Mouse (Mus musculus): ENCODE results near the gene Psme4.

Psme4 gene

GRCm38 (mm10) chr11:30785497-30785896 is 14.0 kb downstream of the Psme4 start:
- no peak for DNase-seq (ENCODE audit: extremely low spot score, low spot score)

GRCm38 (mm10) chr11:30786230-30786983 is 14.9 kb downstream of the Psme4 start:
- no peak for DNase-seq (ENCODE audit: extremely low spot score, low spot score)

GRCm38 (mm10) chr11:30792680-30793079 is 21.2 kb downstream of the Psme4 start:
- DNase-seq (ENCODE audit: extremely low spot score, low spot score): no peak

DNA sequence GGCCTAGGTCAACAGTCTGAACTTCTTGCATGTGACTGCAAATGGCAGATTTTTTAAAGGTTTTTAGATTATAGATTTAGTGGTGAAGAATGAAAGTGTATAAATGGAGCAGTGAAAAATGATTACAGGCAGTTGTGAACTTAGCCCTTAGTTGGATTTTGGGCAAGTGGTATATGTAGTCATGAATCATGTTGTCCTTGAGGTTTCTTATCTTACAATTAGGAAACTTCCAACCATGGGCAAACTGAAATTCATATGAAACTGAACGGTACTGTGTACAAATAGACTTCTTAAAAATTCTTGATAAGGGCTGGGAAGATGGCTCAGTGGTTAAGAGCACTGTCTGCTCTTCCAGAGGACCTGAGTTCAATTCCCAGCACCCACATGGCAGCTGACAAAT is 22.2 kb downstream of the Psme4 start:
- DNase-seq (ENCODE audit: extremely low spot score, low spot score): no peak

DNA sequence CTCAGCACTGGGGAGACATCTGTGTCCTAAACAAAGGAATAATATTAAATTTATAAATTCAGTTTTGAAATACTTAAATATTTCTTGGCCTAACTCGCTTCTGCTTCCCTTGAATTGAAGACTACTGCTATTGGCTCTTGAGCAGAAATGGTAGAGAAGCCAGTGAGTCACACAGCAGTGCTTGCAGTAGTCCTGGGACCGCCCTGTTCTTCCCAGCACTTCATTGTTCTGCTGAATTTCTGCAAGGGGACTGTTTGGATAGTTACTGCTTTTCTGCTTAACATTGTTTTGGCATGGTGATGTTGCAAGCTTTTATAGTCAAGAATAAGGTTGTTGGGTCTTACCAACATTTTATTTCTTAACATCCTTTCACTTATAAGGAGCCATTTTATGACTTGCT is 25.7 kb downstream of the Psme4 start:
- no peak for DNase-seq (ENCODE audit: extremely low spot score, low spot score)

DNA sequence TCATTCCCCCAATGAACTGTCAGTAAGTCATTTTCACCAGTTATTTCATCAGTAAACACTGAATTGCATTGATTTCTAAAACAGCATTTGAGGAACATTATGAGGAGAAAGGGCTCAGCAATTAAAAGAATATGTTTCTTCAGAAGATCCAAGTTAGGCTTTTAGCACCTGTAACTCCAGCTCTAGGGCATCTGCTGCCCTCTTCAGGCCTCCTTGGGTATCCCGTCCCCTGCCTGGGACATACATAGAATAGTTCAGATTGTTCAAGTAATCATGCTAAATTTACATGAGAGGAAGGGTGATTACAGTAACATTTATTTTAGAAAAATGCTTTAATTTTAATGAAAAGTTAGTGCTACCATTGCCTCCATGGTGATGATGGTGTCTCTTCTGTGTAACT is 28.0 kb downstream of the Psme4 start:
- no peak for DNase-seq (ENCODE audit: extremely low spot score, low spot score)

GRCm38 (mm10) chr11:30800091-30800490 is 28.6 kb downstream of the Psme4 start:
- DNase-seq (ENCODE audit: extremely low spot score, low spot score): no peak

DNA sequence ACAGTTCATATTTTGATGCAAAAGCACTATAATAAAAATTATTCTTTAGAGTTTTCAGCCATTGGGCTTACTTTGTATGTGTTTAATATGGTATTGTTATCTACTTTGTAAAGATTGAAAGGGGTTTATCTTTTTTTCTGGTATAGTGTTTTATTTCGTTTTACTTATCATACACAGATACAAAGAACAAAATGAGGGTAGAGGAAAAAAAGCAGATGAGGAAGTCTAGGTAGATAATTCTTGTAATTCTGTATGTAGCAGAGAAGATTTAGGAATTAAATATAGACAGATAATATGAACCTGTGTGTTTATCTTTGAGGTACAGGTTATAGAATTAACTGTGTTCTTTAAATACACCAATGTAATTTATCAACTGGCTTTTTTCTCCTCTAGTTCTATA is 30.9 kb downstream of the Psme4 start:
- no peak for DNase-seq (ENCODE audit: extremely low spot score, low spot score)

DNA sequence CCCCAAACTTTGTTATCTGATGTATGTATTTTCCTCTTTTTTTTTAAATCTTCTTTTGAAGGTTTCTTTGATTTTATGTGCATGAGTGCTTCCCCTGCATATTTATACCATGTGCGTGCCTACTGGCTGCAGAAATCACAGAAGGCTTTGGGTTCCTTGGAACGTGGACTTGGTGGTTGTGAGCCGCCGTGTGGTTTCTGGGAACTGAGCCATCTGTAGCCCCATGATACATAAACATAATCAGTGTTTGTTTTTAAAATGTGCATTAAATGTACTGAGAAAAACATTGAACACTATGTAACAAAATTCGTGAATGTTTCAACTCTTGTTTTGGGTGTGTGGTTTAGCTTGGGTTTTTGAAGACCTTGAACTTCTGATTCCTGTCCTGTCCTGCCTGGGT is 49.6 kb downstream of the Psme4 start:
- DNase-seq (ENCODE audit: extremely low spot score, low spot score): no peak

GRCm38 (mm10) chr11:30838793-30839192 is 67.3 kb downstream of the Psme4 start:
- no peak for DNase-seq (ENCODE audit: extremely low spot score, low spot score)

DNA sequence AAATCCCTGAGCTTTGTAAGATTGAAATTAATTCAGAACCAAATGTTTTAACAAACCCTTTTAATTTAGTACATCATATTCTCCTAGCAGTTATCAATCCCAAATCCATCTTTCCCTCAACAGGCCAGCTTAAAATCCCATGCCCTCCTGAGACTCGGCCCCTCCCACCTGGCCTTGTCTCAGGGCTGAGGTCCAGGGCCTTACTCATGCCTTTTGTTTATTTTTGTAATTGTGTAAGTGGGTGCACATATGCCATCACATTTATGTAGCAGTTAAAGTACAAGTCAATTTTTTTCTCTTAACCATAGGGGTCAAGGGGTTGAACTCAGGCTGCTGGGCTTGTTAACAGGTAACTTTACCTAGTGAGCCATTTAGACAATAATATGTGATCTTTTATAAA is 72.8 kb downstream of the Psme4 start:
- no peak for DNase-seq (ENCODE audit: extremely low spot score, low spot score)

DNA sequence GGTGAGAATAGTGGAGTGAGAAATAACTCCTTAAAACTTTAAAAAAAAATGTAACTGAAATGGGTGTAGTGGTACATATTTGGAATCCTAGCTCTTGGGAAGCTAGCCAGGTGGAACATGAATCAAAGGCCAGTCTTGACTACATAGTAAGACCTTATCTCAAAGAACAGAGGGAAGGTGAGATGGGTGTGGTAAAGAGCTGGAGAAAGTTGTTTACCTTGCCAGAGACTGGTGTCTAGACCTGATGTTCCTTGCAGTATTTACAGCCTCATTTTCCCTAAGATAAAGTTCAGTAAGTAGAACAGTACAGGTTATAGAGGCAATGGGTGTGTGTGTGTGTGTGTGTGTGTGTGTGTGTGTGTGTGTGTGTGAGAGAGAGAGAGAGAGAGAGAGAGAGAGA is 100.9 kb downstream of the Psme4 start:
- no peak for DNase-seq (ENCODE audit: extremely low spot score, low spot score)

DNA sequence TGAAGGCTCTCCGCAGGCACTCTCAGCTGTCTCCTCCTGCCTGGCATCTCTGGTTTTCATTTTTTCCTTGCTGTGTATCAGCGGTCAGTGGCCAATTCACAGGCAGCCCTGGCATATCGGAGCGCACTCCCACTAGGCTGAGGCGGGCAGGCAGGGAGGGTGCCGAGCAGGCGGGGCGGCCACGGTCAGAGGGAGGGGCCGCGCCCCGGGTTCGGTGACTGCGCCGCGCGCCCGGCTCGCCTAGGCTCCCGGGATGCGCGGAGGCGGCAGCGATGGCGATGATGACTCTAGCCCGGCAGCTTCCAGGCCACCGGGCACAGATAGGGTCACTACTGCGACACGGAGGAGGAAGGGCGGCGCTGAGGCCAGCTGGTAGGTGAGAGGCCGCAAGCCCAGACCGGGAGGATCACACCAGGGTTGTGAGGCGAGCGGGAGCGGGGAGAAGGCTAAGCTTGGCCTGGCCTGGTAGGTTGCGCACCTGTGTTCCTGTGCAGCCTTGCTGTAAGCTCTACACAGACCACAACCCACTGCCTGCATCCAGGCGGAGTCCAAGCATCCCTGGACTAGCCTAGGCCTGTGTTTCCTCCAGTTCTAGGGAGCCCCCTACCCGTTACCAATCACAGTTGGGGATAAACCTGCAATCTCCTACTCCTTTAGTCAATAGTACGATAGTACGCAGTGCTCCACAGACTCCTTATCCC is 113.8 kb downstream of the Psme4 start, which contains the start of the genes Gpr75 and Asb3:
Gpr75 (plus strand) TSS at position 188 of the 701 bp plus-strand sequence.
Asb3 (plus strand) TSS at position 246 of the 701 bp plus-strand sequence.
- DNase-seq (ENCODE audit: extremely low spot score, low spot score): peak; percentile 59

- no peak for DNase-seq (ENCODE audit: extremely low spot score, low spot score)
Observed at GRCm38 (mm10) chr11:30888153-30888552, 116.6 kb downstream of the Psme4 start.

DNA sequence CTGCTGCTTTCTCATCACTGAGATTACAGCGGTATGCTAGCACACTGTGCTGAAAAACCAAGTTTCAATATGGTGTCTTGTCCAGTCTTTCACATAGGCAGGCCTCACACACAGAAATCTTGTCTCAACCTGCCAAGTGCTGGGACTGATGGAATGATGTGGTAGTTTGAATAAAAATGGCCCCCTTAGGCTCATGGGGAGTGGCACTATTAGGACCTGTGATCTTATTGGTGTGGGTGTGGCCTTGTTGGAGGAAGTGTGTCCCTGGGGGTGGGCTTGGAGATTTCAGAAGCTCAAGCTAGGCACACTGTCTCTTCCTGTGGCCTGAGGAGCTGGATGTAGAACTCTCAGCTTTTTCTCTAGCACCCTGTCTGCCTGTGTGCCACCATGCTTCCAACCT is 124.7 kb downstream of the Psme4 start:
- DNase-seq (ENCODE audit: extremely low spot score, low spot score): no peak

- DNase-seq (ENCODE audit: extremely low spot score, low spot score): no peak
Observed at GRCm38 (mm10) chr11:30899312-30899711, 127.8 kb downstream of the Psme4 start.

DNA sequence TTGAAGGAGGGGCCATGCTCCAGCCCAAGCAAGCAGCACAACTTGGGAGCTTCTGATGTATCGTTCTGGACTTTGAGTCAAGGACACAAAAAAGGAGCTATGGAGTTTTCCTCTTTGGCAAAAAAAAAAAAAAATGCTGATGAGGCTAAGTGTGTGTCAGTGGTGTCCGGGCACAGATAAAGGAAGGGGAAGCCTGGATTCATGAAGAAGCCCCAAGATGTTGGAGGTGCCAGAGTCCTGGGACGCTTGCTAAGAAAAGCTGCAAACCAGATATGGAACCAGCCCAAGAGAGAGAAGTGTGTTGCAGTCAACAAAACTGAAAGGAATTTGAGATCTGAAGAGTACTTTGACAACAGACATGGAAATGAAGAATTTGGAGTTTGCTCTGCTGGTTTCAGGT is 140.8 kb downstream of the Psme4 start:
- DNase-seq (ENCODE audit: extremely low spot score, low spot score): no peak

DNA sequence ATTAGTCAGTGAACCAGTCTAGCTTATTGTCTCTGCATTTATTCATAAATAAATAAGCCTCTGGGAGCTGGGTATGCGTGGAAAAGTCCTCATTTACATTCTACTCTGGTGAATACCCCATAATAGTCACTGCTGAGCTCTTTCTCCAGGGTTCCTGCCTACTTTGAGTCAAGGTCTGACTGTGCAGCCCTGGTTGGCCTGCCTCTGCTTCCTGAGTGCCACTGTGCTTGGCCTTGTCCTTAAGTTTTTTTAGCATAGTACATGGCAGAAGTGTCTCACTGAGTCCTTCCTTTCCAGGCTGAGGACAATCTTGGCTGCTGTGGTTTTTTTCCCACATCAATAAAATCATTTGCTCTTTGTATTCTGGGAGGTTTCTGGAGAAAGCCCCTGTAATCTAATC is 149.1 kb downstream of the Psme4 start:
- DNase-seq (ENCODE audit: extremely low spot score, low spot score): no peak

DNA sequence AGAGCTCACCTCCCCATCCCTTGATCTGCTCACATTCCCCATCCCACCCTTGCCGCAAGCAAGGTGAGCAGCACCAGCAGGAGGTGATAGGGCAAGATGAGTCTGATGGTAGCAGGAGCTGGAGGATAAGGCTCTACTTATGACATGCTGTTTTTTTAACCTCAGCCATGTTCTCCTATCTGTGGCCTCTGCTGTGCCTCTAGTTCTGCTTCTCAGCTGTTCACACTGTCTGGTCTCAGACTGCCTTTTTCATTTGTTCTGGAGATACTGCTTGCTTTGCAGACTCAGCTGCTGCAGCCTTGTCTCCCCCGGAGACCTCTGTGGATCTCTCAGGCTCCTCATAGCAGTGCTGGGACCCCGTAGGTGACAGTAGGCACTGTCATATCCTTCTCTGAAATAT is 151.8 kb downstream of the Psme4 start:
- DNase-seq (ENCODE audit: extremely low spot score, low spot score): no peak

- DNase-seq (ENCODE audit: extremely low spot score, low spot score): no peak
Observed at GRCm38 (mm10) chr11:30928079-30928478, 156.6 kb downstream of the Psme4 start.

- no peak for DNase-seq (ENCODE audit: extremely low spot score, low spot score)
Observed at GRCm38 (mm10) chr11:30928498-30928897, 157.0 kb downstream of the Psme4 start.

All from neural tube, embryonic 10.5 days (tissue).